Mouse (Mus musculus) CD4-positive, CD25-positive, alpha-beta regulatory T cell, adult 4 months (primary cell): ENCODE data around the gene Inpp5a. TPM values are rescaled to one million over a fixed set of nuclear protein-coding genes. Genes with fewer than 3 reads are reported as not detected.

Experiments
- ATAC-seq: one replicate; pipeline ENCODE4 v1.8.0; 2017
- polyA plus RNA-seq, 2 experiments: library from polyadenylated mRNA; unstranded; fragments of 100-300 nt; shearing (Covaris generic); gene quantifications; one replicate each; pipeline ENCODE4 v1.2.1; 2017

Inpp5a gene
- polyA plus RNA-seq, 2 experiments from 2014 or later, result 8.8 to 11.7 TPM

- no peak for ATAC-seq
Measured at GRCm38 (mm10) chr7:139445621-139446020, 56.7 kb downstream of the Inpp5a start.

GRCm38 (mm10) chr7:139447381-139447780 lies 58.5 kb downstream of the Inpp5a start:
- ATAC-seq, result no peak

GRCm38 (mm10) chr7:139450186-139450998 lies 61.5 kb downstream of the Inpp5a start:
- ATAC-seq, result no peak

GRCm38 (mm10) chr7:139451711-139452110 lies 62.8 kb downstream of the Inpp5a start:
- ATAC-seq, result no peak

GRCm38 (mm10) chr7:139452199-139452598 lies 63.3 kb downstream of the Inpp5a start:
- ATAC-seq, result no peak

- no peak for ATAC-seq
Measured at GRCm38 (mm10) chr7:139453198-139453597, 64.3 kb downstream of the Inpp5a start.

- ATAC-seq, result no peak
Measured at GRCm38 (mm10) chr7:139454285-139454684, 65.4 kb downstream of the Inpp5a start.

GRCm38 (mm10) chr7:139456759-139457158 lies 67.8 kb downstream of the Inpp5a start:
- no peak for ATAC-seq

GRCm38 (mm10) chr7:139461344-139461743 lies 72.4 kb downstream of the Inpp5a start:
- no peak for ATAC-seq

- ATAC-seq, result no peak
Measured at GRCm38 (mm10) chr7:139462142-139462541, 73.2 kb downstream of the Inpp5a start.

- ATAC-seq, result no peak
Measured at GRCm38 (mm10) chr7:139465538-139465937, 76.6 kb downstream of the Inpp5a start.

- ATAC-seq, result no peak
Measured at GRCm38 (mm10) chr7:139466484-139467176, 77.7 kb downstream of the Inpp5a start.

GRCm38 (mm10) chr7:139467177-139467895 lies 78.4 kb downstream of the Inpp5a start:
- no peak for ATAC-seq

- ATAC-seq, result no peak
Measured at GRCm38 (mm10) chr7:139467896-139468279, 79.0 kb downstream of the Inpp5a start.

- ATAC-seq, result no peak
Measured at GRCm38 (mm10) chr7:139468440-139468839, 79.5 kb downstream of the Inpp5a start.

- ATAC-seq, result no peak
Measured at GRCm38 (mm10) chr7:139469457-139469856, 80.5 kb downstream of the Inpp5a start.

GRCm38 (mm10) chr7:139470481-139470880 lies 81.6 kb downstream of the Inpp5a start:
- ATAC-seq, result no peak

- no peak for ATAC-seq
Measured at GRCm38 (mm10) chr7:139472052-139472451, 83.1 kb downstream of the Inpp5a start.

- ATAC-seq, result peak; percentile 79
Measured at GRCm38 (mm10) chr7:139472865-139473549, 84.1 kb downstream of the Inpp5a start.

GRCm38 (mm10) chr7:139475896-139476295 lies 87.0 kb downstream of the Inpp5a start:
- ATAC-seq, result no peak

- no peak for ATAC-seq
Measured at GRCm38 (mm10) chr7:139476700-139477099, 87.8 kb downstream of the Inpp5a start.

GRCm38 (mm10) chr7:139477748-139478147 lies 88.8 kb downstream of the Inpp5a start:
- ATAC-seq, result no peak

GRCm38 (mm10) chr7:139479077-139479476 lies 90.2 kb downstream of the Inpp5a start:
- no peak for ATAC-seq
